Mouse (Mus musculus) intestine, embryonic 14.5 days (tissue): ENCODE measurements around the gene Erc2. TPM values are rescaled to one million over a fixed set of nuclear protein-coding genes. Genes with fewer than 3 reads are reported as not detected.
"Not testable (repeated sequence)": the region's sequence is repeated elsewhere in the genome, so short reads cannot be mapped to it uniquely, and the experiment has no call there.

ENCODE experiments used
- ATAC-seq: fragments of 200-750 bp; cut with Nextera tagmentation; replicated peaks from 2 replicates; pipeline ENCODE4 v1.8.0; 2017; ENCODE audit warnings: low read depth, moderate number of reproducible peaks, moderate TSS enrichment, moderate library complexity; ENCODE audit not compliant: low FRiP score, low TSS enrichment
- DNase-seq: peaks from one replicate; pipeline ENCODE4 v3.0.0-alpha.2; 2018; ENCODE audit warnings: low spot score
- H3K27ac ChIP-seq: fragments of 300-500 bp; sonication (generic); 2 replicates; pipeline ENCODE4 v1.5.1; 2014; ENCODE audit warnings: low read depth, mild to moderate bottlenecking, control low read depth
- H3K27me3 ChIP-seq: fragments of 300-500 bp; sonication (generic); replicated peaks from 2 replicates; pipeline ENCODE4 v1.6.1; 2014; ENCODE audit warnings: low read length, control low read depth; ENCODE audit not compliant: control insufficient read depth, insufficient read depth
- H3K36me3 ChIP-seq: fragments of 300-500 bp; sonication (generic); 2 replicates; pipeline ENCODE4 v1.6.1; 2014; ENCODE audit warnings: low read length, control low read depth; ENCODE audit not compliant: control insufficient read depth, insufficient read depth
- H3K4me1 ChIP-seq: fragments of 300-500 bp; sonication (generic); replicated peaks from 2 replicates; pipeline ENCODE4 v1.6.1; 2014; ENCODE audit warnings: low read length, control low read depth, mixed read lengths; ENCODE audit not compliant: control insufficient read depth, insufficient read depth
- H3K4me2 ChIP-seq: fragments of 300-500 bp; sonication (generic); 2 replicates; pipeline ENCODE4 v1.6.1; 2014; ENCODE audit warnings: low read length
- H3K4me3 ChIP-seq: fragments of 300-500 bp; sonication (generic); 2 replicates; pipeline ENCODE4 v1.5.1; 2014; ENCODE audit warnings: low read depth, low read length, control low read depth, mixed read lengths
- H3K9ac ChIP-seq: fragments of 300-500 bp; sonication (generic); 2 replicates; pipeline ENCODE4 v1.6.1; 2014; ENCODE audit warnings: mild to moderate bottlenecking, low read length
- H3K9me3 ChIP-seq: fragments of 300-500 bp; sonication (generic); 2 replicates; pipeline ENCODE4 v1.6.1; 2016; ENCODE audit warnings: low read length, control low read depth; ENCODE audit not compliant: control insufficient read depth
- WGBS: fragments of 180-500 bp; shearing (Covaris S2); extraction: QIAGEN DNeasy Blood & Tissue Kit; methylation state at CpG from one replicate; pipeline ENCODE4 v1.1.7; 2014; 5-methylcytosine and 5-hydroxymethylcytosine counted together
- polyA plus RNA-seq: library from polyadenylated mRNA; unstranded; fragments of >200 nt; fragmentation: Nextera tagmentation; extraction: Ambion mirVana; gene quantifications from 2 replicates; pipeline ENCODE4 v1.2.1, GENCODE M21; 2014

Erc2 gene
- polyA plus RNA-seq, 1 experiment from 2014 or later, result 7.8 TPM

DNA sequence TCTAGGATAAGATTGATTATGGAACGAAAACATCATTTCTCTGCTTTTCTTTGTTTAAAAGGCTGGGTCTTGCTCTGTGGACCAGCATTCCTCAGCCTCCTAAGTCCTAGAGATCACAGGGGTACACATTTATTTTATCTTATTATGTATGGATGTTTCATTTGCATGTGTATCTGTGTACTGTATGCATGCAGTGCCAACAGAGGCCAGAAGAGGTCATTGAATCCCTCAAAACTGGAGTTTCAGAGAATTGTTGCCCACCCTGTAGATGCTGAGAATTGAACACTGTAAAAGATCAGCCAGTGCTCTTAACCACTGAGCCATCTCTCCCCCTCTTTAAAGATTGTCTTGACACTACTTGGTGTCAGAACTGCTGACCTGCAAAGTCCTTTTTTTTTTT lies 251.4 kb downstream of the Erc2 start:
- WGBS, result 89% methylated on average over 1 of the region's 1 CpGs
- H3K36me3 ChIP-seq, result no peaks in the 10 kb centered on the region
- H3K4me1 ChIP-seq, result no peaks in the 10 kb centered on the region
- H3K27ac ChIP-seq, result no peak overlapping the region
- no peak overlapping the region for H3K4me3 ChIP-seq
- H3K4me2 ChIP-seq, result no peak overlapping the region
- DNase-seq (no peak), ATAC-seq (no peak)
- H3K9ac ChIP-seq, result no peak overlapping the region
- H3K27me3 ChIP-seq, result no peaks in the 10 kb centered on the region
- no peaks in the 10 kb centered on the region for H3K9me3 ChIP-seq

DNA sequence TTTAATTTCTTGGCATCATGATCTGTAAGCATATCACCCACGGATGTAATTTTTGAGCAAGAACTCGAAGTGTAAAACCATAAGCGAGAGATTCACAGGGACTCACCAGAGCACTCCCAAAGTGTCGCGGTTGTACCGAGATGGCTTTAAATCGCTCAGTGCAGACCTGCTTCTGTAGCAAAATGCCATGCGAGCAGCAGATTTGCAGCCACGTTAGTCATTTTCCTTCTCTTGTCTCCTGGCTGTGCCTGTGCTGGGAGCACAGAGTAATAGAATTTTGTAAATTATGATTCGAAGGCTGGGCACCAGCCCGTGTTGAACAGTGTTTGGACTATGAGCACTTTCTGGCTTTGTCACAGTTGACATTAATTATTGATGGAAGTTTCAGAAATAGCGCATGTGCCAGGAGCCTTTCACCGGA lies 253.8 kb downstream of the Erc2 start:
- 56% methylated on average over 13 of the region's 13 CpGs for WGBS
- H3K4me2 ChIP-seq, result no peak overlapping the region

DNA sequence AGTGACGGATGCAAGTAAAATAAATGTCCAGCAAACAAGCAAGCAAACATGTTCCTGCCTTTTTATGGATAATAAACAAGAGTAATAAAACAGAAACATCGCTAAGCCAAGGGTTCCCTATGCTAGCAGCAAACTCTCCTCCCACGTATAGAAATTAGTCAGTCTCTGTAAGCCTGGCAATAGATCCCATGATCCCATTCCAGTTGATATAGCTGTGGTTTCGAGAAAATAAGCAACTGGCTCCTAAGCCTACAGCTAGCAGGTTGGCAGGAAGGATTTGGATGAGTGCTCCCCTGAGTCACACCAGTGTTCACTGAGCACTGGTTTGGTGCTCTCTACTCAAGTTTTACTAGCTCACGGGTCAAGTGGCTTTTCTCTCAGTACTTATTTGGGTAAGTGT lies 259.7 kb downstream of the Erc2 start:
- Histone ChIP-seq H3K4me3 (no peak overlapping the region), H3K4me2 (no peak overlapping the region), H3K9ac (no peak overlapping the region), H3K36me3 (no peaks in the 10 kb centered on the region), H3K9me3 (no peaks in the 10 kb centered on the region), H3K27ac (no peak overlapping the region), H3K27me3 (no peaks in the 10 kb centered on the region), H3K4me1 (no peaks in the 10 kb centered on the region)
- WGBS, result 85% methylated on average over 5 of the region's 5 CpGs
- ATAC-seq (no peak), DNase-seq (no peak)

More for the DNA sequence above, 253.8 kb downstream of the Erc2 start:
- Histone ChIP-seq H3K9me3 (no peaks in the 10 kb centered on the region), H3K36me3 (no peaks in the 10 kb centered on the region), H3K27me3 (no peaks in the 10 kb centered on the region), H3K9ac (no peak overlapping the region), H3K4me1 (no peaks in the 10 kb centered on the region), H3K27ac (no peak overlapping the region), H3K4me3 (no peak overlapping the region)
- ATAC-seq, result no peak
- DNase-seq, result no peak

DNA sequence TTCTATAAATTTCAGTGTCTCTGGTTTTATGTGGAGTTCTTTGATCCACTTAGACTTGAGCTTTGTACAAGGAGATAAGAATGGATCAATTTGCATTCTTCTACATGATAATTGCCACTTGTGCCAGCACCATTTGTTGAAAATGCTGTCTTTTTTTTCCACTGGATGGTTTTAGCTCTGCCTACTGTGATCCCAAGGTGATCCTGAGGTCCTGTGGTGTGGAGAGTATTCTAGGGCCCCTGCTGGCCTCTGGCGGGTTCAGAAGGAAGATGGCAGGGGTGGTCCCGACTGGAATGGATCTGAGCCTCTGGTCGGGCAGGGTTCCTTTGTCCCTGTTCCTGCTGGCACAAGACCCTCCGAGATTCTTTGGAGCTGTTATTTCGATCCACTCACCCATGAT lies 264.1 kb downstream of the Erc2 start:
- not testable (repeated sequence) for DNase-seq, ATAC-seq, H3K4me2 ChIP-seq, H3K9ac ChIP-seq, H3K9me3 ChIP-seq, H3K36me3 ChIP-seq, H3K27me3 ChIP-seq, H3K4me3 ChIP-seq, H3K27ac ChIP-seq, H3K4me1 ChIP-seq
- 83% methylated on average over 5 of the region's 5 CpGs for WGBS

DNA sequence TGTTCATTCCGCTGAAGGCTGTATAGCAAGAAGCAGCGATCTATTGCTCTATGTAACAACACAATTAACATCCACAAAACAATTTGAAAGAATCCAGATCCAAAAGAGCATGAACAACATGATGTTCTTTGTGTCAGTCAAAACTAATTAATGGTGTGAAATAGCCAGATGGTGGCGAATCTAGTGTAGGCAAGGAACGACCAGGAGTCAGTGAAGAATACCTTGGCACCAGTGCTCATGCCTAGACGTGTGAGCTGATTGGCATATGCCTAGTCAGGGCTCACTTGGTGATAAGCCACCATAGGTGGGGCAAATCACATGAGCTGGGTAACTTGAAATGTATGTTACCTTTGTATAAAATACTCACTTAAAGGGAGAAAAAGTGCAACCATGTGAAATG lies 265.3 kb downstream of the Erc2 start:
- H3K4me1 ChIP-seq, result no peaks in the 10 kb centered on the region
- no peak overlapping the region for H3K4me3 ChIP-seq
- no peak overlapping the region for H3K27ac ChIP-seq
- H3K36me3 ChIP-seq, result no peaks in the 10 kb centered on the region
- WGBS, result 82% methylated on average over 5 of the region's 5 CpGs
- H3K27me3 ChIP-seq, result no peaks in the 10 kb centered on the region
- no peak overlapping the region for H3K4me2 ChIP-seq
- H3K9ac ChIP-seq, result no peak overlapping the region
- no peak for ATAC-seq
- H3K9me3 ChIP-seq, result no peaks in the 10 kb centered on the region
- no peak for DNase-seq

DNA sequence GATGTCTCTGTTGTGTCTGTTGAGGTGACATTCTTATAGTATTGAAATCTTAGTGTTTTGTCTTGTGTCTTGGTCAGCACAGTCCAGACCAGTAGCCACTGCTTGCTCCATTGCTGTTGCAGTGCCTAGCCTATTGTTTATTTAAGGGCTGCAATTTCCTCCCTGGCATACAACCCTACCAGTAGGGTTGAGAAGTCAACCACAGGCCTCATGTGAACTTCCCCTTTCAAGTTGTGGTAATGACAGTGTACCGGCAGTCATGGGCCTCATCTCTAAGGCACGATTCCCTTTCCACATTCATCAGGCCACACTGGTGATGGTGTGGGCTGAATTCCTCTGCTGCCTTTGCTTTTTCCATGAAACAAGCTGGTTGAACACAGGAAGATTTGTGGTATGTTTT lies 267.4 kb downstream of the Erc2 start:
- 68% methylated on average over 2 of the region's 2 CpGs for WGBS
- DNase-seq (no peak), ATAC-seq (no peak)
- H3K4me3 ChIP-seq, result no peak overlapping the region
- H3K9me3 ChIP-seq, result no peaks in the 10 kb centered on the region
- no peaks in the 10 kb centered on the region for H3K27me3 ChIP-seq
- no peaks in the 10 kb centered on the region for H3K36me3 ChIP-seq
- H3K4me2 ChIP-seq, result no peak overlapping the region
- H3K9ac ChIP-seq, result no peak overlapping the region
- no peaks in the 10 kb centered on the region for H3K4me1 ChIP-seq
- no peak overlapping the region for H3K27ac ChIP-seq

DNA sequence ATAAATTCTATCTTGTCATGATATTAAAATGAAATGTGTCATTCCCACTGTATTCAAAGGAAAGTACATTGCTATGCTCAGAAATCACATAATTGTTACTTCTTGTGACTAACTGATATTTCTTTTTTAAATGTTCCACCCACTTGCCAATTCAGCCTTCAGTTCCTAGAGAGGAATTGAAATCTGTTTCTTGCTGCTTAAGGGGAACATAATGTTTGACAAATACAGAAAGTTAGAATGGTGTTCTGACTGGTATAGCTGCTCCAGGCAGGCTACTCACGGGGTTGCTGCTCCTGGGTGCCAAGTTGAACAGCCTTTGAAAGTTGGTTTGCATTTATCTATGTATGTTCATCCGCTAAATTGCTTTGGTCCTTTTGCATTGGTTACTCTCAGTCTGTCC lies 270.2 kb downstream of the Erc2 start:
- Histone ChIP-seq H3K27ac (no peak overlapping the region), H3K4me3 (no peak overlapping the region), H3K4me2 (no peak overlapping the region), H3K4me1 (no peaks in the 10 kb centered on the region), H3K9me3 (no peaks in the 10 kb centered on the region), H3K27me3 (no peaks in the 10 kb centered on the region), H3K9ac (no peak overlapping the region), H3K36me3 (no peaks in the 10 kb centered on the region)
- ATAC-seq (no peak), DNase-seq (no peak)
- WGBS, result 88% methylated on average over 2 of the region's 2 CpGs

DNA sequence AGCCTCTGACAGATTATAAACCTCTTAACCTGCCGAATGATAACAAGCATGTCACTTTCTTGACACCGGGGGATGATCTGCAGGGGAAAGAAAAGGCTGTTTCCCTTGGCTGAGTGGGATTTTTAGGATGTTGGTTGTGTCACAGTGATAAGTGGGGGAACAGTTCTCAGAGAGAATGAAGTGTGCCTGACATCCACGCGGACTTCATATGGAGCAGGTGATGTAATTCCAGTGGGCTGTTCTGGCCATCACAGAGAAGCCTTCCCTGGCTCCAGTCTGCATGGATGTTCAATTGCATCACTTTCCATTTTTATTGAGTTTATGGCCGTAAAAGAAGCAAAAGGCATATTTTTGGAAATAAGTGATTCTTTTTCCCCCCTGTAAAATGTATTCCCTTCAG lies 279.5 kb downstream of the Erc2 start:
- WGBS, result 60% methylated on average over 5 of the region's 5 CpGs
- H3K27me3 ChIP-seq, result no peaks in the 10 kb centered on the region
- no peaks in the 10 kb centered on the region for H3K36me3 ChIP-seq
- no peak overlapping the region for H3K9ac ChIP-seq
- no peak overlapping the region for H3K27ac ChIP-seq
- no peaks in the 10 kb centered on the region for H3K4me1 ChIP-seq
- no peak for ATAC-seq
- no peak overlapping the region for H3K4me2 ChIP-seq
- no peaks in the 10 kb centered on the region for H3K9me3 ChIP-seq
- DNase-seq, result no peak
- no peak overlapping the region for H3K4me3 ChIP-seq

DNA sequence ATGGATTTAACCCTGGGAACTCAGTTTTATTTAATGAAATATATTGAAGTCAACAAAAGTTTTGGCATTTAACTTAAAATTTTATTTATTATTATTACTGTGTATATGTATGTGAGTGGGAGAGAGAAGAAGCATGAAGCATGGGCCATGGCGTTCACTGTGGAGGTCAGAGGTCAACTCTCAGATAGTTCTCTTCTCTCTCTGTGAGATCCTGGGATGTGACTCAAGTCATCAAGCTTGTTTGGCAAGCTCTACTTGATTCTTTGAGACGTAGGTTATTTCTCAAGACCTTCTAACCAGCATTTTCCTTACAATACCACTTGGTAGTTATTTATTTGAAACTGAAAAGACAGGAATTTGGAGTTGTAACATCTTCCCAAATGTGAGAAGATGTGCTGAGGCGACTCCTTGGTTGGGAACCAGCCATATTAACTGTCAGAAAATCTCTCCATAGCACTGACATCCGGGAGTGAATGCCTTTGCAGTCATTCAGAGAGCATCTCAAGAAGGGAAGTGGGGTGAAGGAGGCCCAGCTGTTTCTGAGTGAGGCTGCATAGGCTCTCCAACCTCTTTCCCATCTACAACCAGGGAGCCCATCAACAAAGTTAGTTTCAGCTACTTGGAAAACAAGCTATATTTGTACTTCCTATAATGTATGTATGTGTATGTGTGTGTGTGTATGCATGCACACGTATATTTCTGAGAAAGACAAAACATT lies 299.6 kb downstream of the Erc2 start:
- Histone ChIP-seq H3K27me3 (no peaks in the 10 kb centered on the region), H3K4me2 (no peak overlapping the region), H3K27ac (no peak overlapping the region), H3K4me1 (no peaks in the 10 kb centered on the region), H3K4me3 (no peak overlapping the region), H3K9ac (no peak overlapping the region), H3K9me3 (no peaks in the 10 kb centered on the region), H3K36me3 (no peaks in the 10 kb centered on the region)
- DNase-seq (no peak), ATAC-seq (no peak)
- WGBS, result 79% methylated on average over 5 of the region's 5 CpGs
